Mouse (Mus musculus): Measurements from ENCODE around the gene Rab36.

GRCm38 (mm10) chr10:75061341-75062188, 24.7 kb downstream of the Rab36 start:
- TF ChIP-seq CTCF (conservative IDR thresholded peaks at IDR 0.05; ENCODE audit: low read length) (no peak), POU5F1 (IDR thresholded peaks at IDR 0.05; ENCODE audit: borderline replicate concordance, low read length) (no peak), NANOG (IDR thresholded peaks at IDR 0.05; ENCODE audit: borderline replicate concordance, low read length) (no peak)

All from E14TG2a.4 (cell line).